Mouse (Mus musculus) liver, postnatal 0 days (tissue): Measurements from ENCODE around the gene Prpf6. TPM values are rescaled to one million over a fixed set of nuclear protein-coding genes. Genes with fewer than 3 reads are reported as not detected.

Experiments used
- ATAC-seq: fragments of 200-750 bp; cut with Nextera tagmentation; 2 replicates; pipeline ENCODE4 v1.8.0; 2017; ENCODE audit warnings: mild to moderate bottlenecking, moderate library complexity
- DNase-seq: peaks from one replicate; pipeline ENCODE4 v3.0.0-alpha.2; 2016
- H3K27ac ChIP-seq: fragments of 300-500 bp; sonication (generic); 2 replicates; pipeline ENCODE4 v1.5.1; 2014; ENCODE audit warnings: antibody characterized with exemption, moderate library complexity, mild to moderate bottlenecking, low read depth
- H3K27me3 ChIP-seq: fragments of 300-500 bp; sonication (generic); 2 replicates; pipeline ENCODE4 v1.6.1; 2014; ENCODE audit warnings: low read length, control low read depth, mixed read lengths; ENCODE audit not compliant: insufficient read depth
- H3K36me3 ChIP-seq: fragments of 300-500 bp; sonication (generic); replicated peaks from 2 replicates; pipeline ENCODE4 v1.6.1; 2014; ENCODE audit warnings: mild to moderate bottlenecking, control low read depth, low read length, moderate library complexity, mixed read lengths; ENCODE audit not compliant: insufficient read depth
- H3K4me1 ChIP-seq: fragments of 300-500 bp; sonication (generic); 2 replicates; pipeline ENCODE4 v1.6.1; 2014; ENCODE audit warnings: antibody characterized with exemption, mild to moderate bottlenecking, control low read depth; ENCODE audit not compliant: insufficient read depth
- H3K4me2 ChIP-seq: fragments of 300-500 bp; sonication (generic); 2 replicates; pipeline ENCODE4 v1.6.1; 2014; ENCODE audit warnings: low read depth, mild to moderate bottlenecking, low read length, moderate library complexity, mixed read lengths
- H3K4me3 ChIP-seq: fragments of 300-500 bp; sonication (generic); 2 replicates; pipeline ENCODE4 v1.5.1; 2014; ENCODE audit warnings: low read depth, low read length
- H3K9ac ChIP-seq: fragments of 300-500 bp; sonication (generic); replicated peaks from 2 replicates; pipeline ENCODE4 v1.6.1; 2014; ENCODE audit warnings: mild to moderate bottlenecking, moderate library complexity
- H3K9me3 ChIP-seq: fragments of 300-500 bp; sonication (generic); 2 replicates; pipeline ENCODE4 v1.6.1; 2016; ENCODE audit warnings: mild to moderate bottlenecking, control low read depth, low read length, mixed read lengths
- CTCF ChIP-seq: sonication (generic); IDR thresholded peaks from 2 replicates; pipeline ENCODE4 v1.5.1; 2016; ENCODE audit warnings: antibody characterized with exemption, low read depth
- EP300 ChIP-seq: IDR thresholded peaks from 2 replicates; pipeline ENCODE4 v1.6.1; 2016; ENCODE audit warnings: antibody characterized with exemption, low read depth, mild to moderate bottlenecking
- WGBS: fragments of 180-500 bp; shearing (Covaris S2); extraction: QIAGEN DNeasy Blood & Tissue Kit; methylation state at CpG from one replicate; pipeline ENCODE4 v1.1.7; 2014; ENCODE audit not compliant: insufficient replicate concordance; 5-methylcytosine and 5-hydroxymethylcytosine counted together
- polyA plus RNA-seq: library from polyadenylated mRNA; unstranded; fragments of >200 nt; fragmentation: Nextera tagmentation; extraction: Ambion mirVana; gene quantifications from 2 replicates; pipeline ENCODE4 v1.2.1, GENCODE M21; 2015

Gene Prpf6
- polyA plus RNA-seq, 1 experiment from 2014 or later: 17.5 TPM

DNA sequence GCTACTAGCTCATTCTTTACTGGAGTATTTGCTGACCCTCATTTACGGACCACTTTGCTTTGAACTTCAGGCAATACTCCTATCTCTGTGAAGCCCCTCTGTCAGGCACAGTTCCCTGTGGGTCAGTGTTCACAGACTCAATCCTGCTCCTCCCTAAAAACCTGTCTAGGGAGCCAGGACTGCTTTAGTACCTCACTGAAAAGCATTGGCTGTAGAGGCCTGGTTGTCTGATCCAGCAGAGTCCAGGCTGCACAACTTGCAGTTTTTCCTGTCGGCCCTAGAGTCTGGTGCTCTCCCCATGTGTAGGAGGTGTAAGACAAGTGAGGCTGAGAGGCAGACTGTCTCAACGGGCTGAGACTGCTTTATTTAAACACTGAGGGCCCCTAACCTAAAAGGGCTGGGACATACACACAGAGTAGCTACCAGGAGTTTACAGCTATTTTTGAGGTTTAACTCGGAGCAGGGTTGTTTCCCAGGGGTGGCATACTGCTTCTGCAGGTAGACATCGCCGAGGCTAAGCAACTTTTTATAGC is 8.6 kb downstream of the Prpf6 start:
- WGBS: 55% methylated on average over 6 of the region's 6 CpGs
- Histone ChIP-seq H3K4me2 (peak overlapping the region; percentile 79), H3K27ac (no peak overlapping the region), H3K4me1 (peaks cover 21% of the 10 kb centered on the region), H3K36me3 (no peaks in the 10 kb centered on the region), H3K9me3 (no peaks in the 10 kb centered on the region), H3K9ac (peak overlapping the region; percentile 55), H3K27me3 (no peaks in the 10 kb centered on the region), H3K4me3 (peak overlapping the region; percentile 81)
- DNase-seq (no peak), ATAC-seq (no peak)
- TF ChIP-seq CTCF: no peak
- no peak for TF ChIP-seq EP300

DNA sequence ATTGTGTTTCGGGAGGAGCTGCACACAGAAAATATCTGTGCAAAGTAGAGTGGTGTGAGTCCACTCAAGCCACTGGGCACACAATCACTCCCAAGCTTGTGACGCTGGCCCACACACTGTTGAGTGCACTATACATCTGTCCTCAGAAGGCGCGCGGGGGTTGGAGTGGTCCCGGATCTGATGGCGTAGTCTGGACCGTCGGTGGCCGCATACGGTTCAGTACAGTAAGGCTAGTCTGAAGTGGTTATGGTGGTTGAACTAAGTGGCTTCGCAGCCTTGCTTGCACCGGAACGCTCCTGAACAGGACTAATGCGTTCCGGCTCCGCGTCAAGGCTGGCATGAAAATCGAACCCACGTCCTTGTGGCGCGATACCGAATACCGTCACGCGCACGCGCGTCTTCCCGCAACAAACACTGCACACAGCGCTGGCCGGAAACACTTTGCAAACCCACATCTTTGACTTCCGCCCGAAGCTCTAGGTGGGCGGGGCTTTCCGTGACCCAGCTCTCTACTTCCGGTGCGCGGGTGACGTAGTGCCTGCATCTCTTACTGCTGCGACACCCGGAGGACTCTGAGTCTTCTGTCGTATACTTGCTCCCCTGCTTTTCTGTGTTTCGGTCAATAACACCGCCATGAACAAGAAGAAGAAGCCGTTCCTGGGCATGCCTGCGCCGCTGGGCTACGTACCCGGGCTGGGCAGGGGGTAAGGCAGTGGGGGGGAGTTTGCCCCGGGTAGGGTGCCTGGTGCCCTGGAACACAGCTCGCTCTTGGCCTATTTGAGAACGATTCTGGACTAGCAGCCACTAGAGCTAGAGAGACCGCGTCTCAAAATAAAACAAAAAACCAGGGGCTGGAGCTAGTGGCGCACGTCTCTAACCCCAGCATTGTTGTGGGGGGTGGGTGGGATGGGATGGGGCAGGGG is 9.4 kb downstream of the Prpf6 start:
- TF ChIP-seq CTCF (no peak), EP300 (no peak)
- Histone ChIP-seq H3K4me3 (peak overlapping the region; percentile 81), H3K9ac (peak overlapping the region; percentile 92), H3K4me2 (peak overlapping the region; percentile 79), H3K27ac (peak overlapping the region; percentile 88), H3K27me3 (no peaks in the 10 kb centered on the region), H3K9me3 (no peaks in the 10 kb centered on the region), H3K4me1 (peaks cover 21% of the 10 kb centered on the region), H3K36me3 (no peaks in the 10 kb centered on the region)
- WGBS: 1% methylated on average over 57 of the region's 57 CpGs
- peak; percentile 98 for DNase-seq
- peak; percentile 97 for ATAC-seq

DNA sequence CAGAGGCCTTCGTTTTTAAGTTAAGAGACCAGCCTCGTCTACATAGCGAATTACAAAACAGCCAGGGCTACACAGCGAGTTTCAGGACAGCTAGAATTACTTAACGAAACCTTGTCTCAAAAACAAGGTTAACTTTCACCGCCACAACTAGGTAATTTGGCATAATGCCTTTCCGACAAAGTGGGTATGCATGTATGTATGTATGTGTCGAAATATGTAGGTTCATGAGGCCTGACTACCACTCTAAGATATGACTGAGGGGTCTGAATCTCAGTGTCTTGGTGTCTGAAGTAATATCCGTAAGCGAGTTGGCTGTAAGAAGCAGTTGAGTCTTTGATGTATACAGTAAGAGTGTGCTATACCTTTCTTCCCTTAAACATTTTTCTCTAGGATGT is 10.1 kb downstream of the Prpf6 start:
- peaks cover 21% of the 10 kb centered on the region for H3K4me1 ChIP-seq
- TF ChIP-seq EP300: no peak
- TF ChIP-seq CTCF: no peak
- peak overlapping the region; percentile 81 for H3K4me3 ChIP-seq
- no peaks in the 10 kb centered on the region for H3K36me3 ChIP-seq
- no peak for ATAC-seq
- peak overlapping the region; percentile 92 for H3K9ac ChIP-seq
- no peaks in the 10 kb centered on the region for H3K27me3 ChIP-seq
- WGBS: 25% methylated on average over 10 of the region's 10 CpGs
- H3K4me2 ChIP-seq: peak overlapping the region; percentile 79
- H3K27ac ChIP-seq: peak overlapping the region; percentile 88
- no peak for DNase-seq
- H3K9me3 ChIP-seq: no peaks in the 10 kb centered on the region

DNA sequence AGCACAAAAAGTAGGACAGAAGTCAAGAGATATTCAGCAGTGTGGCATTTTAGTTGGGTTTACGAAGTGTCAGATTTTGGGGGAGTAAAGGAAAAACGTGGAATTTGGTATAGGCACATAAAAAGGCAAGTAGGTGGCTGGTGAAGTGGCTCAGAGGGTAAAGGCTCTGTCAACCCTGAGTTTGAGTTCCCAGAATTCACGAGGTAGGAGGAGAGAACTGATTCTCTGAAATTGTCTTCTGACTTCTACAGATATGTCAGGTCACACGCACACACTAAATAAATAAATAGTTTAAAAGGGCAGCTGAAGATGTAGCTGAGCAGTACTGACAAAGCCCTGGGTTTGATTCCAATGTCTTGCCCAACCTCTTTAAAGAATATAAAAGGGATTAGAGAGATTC is 10.7 kb downstream of the Prpf6 start:
- H3K36me3 ChIP-seq: no peaks in the 10 kb centered on the region
- peak overlapping the region; percentile 79 for H3K4me2 ChIP-seq
- TF ChIP-seq EP300 (no peak), CTCF (no peak)
- DNase-seq: no peak
- peak overlapping the region; percentile 81 for H3K4me3 ChIP-seq
- H3K9ac ChIP-seq: peak overlapping the region; percentile 92
- 56% methylated on average over 4 of the region's 4 CpGs for WGBS
- no peak overlapping the region; the same call in 1 of the 2 replicates for H3K27ac ChIP-seq
- peaks cover 21% of the 10 kb centered on the region for H3K4me1 ChIP-seq
- no peaks in the 10 kb centered on the region for H3K9me3 ChIP-seq
- H3K27me3 ChIP-seq: no peaks in the 10 kb centered on the region
- ATAC-seq: no peak

DNA sequence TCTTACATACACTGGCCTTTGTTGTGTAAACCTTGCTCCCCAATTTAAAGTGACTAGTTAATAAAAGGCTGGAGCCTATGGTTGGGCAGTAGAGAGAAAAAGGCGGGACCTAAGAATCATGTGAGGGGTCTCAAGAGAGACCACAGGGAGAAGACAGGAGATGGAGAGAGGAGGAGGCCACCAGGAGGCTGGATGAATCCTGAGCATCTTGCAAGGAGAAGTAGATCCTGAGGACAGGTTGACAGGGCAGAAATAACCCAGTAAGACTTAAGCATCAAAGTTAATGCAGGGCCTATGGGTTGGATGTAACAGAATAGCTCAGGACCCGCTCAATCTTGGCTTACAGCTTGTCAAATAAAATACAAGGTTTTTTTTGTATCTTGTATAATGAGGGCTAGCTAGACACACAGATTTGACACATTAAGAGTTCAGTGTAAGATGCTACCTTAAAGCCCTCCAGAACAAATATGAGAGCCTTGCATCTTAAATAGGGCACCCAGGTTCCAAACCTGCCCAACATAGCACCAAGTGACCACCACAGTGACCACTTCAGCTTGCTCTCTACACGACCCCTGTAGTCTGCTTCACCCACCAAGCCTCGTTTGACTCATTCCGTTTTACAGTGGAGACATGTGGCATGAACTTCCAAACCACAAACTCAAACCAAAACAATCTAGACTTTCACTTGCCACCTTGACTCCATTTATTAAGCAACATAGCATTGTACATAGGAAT is 27.3 kb downstream of the Prpf6 start:
- no peaks in the 10 kb centered on the region for H3K9me3 ChIP-seq
- no peak overlapping the region for H3K4me3 ChIP-seq
- H3K36me3 ChIP-seq: peaks cover 17% of the 10 kb centered on the region
- no peak overlapping the region for H3K9ac ChIP-seq
- DNase-seq (no peak), ATAC-seq (no peak)
- H3K27ac ChIP-seq: no peak overlapping the region
- H3K27me3 ChIP-seq: no peaks in the 10 kb centered on the region
- no peaks in the 10 kb centered on the region; the same call in 1 of the 2 replicates for H3K4me1 ChIP-seq
- no peak overlapping the region for H3K4me2 ChIP-seq
- TF ChIP-seq EP300 (no peak), CTCF (no peak)
- WGBS: 85% methylated on average over 5 of the region's 5 CpGs

DNA sequence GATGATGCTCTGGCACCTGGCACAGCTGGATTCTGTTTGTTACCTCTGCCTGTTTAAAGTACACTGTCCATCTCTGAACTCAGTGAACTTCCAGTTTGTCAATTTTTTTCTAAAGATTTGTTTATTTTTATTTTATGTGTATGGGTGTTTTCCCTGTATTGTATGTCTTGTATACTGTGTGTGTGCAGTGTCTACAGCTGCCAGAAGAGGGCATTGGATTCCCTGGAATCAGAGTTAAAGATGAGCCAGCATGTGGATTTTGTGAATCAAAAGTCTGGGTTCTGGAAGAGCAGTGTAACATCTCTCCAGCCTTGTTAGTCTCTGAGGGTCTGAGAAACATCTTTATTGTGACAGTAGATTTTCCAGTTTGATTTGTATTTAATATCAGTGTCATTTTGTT is 31.7 kb downstream of the Prpf6 start:
- Histone ChIP-seq H3K27ac (no peak overlapping the region), H3K4me2 (no peak overlapping the region), H3K4me3 (no peak overlapping the region), H3K9me3 (no peaks in the 10 kb centered on the region), H3K36me3 (peaks cover 24% of the 10 kb centered on the region), H3K4me1 (no peaks in the 10 kb centered on the region), H3K9ac (no peak overlapping the region), H3K27me3 (no peaks in the 10 kb centered on the region)
- ATAC-seq (no peak), DNase-seq (no peak)
- TF ChIP-seq CTCF: peak; percentile 62
- no peak for TF ChIP-seq EP300
